In genomic region chr14:60495441-60495840, GRCm38 (mm10) we compare ENCODE assay signal across 13 mouse cellular contexts.
"Had no signal": no experiment of that assay in that cellular context is flagged by ENCODE, and none has a peak within 500 bp of the region (broad histone marks: within the 10 kb centered on the region; RNA-seq: fewer than 3 reads in every experiment).

No protein-coding gene starts in this region.

- H3K4me1 ChIP-seq: limb, embryonic 10.5 days; megakaryocyte, embryonic 14.5 days; neural tube, embryonic 13.5 days had no signal

- H3K4me3 ChIP-seq: left cerebral cortex, adult 2 months; limb, embryonic 10.5 days; megakaryocyte, embryonic 14.5 days; neural tube, embryonic 13.5 days had no signal

- H3K36me3 ChIP-seq: limb, embryonic 10.5 days; neural tube, embryonic 13.5 days had no signal

- H3K27ac ChIP-seq: left cerebral cortex, adult 2 months; limb, embryonic 10.5 days; liver, embryonic 14.5 days; macrophage; neural tube, embryonic 13.5 days had no signal

- DNase-seq: lung, adult 2 months; lung, postnatal 10 days; retina, postnatal 1 day; right cerebral cortex, postnatal 4 days; spleen, adult 18-20 months; thymus, adult 2 months; thymus, postnatal 25 days had no signal

- H3K27me3 ChIP-seq: neural tube, embryonic 13.5 days had no signal

- H3K9ac ChIP-seq: liver, embryonic 14.5 days; neural tube, embryonic 13.5 days had no signal
